Mouse (Mus musculus): ENCODE data around the gene Cdk18.

The Cdk18 gene

DNA sequence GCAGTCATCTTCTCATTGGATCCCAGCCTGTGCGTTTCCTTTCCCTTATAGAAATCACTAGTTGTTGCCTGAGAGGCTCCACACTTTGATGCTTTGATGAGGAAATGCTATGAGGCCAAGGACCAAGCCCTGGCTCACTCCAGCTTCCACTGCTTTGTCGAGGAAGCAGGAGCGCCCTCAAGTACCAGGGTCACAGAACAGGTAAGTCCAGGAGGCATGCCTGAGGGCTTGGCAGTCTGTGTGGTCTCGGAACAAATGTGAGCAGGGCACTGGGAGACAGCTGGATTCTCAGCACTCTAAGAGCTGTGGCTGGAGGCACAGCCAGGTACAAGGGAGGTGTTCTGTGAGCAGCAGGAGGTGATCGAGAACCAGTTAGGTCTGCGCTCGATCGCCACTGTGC, 27.1 kb downstream of the Cdk18 start:
- DNase-seq (ENCODE audit: low spot score in 2 of 2), result no peak

DNA sequence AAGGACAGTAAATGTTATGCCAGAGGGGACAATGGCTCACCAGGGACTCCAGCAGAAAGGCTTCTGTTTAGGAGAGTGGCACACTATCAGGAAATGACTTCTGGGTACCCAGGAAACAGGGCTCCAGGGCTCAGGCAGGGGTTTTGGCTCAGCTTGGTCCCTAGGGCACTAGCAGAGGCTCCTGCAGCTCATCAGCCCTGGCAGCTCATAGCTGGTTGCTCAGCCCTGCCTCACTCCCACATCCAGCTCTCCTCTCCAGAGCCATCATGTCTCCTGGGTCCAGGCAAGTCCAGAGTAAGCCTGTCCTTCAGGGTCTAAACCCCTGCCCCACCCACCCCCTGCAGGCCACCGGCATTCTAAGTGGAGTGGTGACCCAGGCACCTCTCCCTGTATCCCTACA, 28.1 kb downstream of the Cdk18 start:
- no peak for DNase-seq (ENCODE audit: low spot score in 2 of 2)

DNA sequence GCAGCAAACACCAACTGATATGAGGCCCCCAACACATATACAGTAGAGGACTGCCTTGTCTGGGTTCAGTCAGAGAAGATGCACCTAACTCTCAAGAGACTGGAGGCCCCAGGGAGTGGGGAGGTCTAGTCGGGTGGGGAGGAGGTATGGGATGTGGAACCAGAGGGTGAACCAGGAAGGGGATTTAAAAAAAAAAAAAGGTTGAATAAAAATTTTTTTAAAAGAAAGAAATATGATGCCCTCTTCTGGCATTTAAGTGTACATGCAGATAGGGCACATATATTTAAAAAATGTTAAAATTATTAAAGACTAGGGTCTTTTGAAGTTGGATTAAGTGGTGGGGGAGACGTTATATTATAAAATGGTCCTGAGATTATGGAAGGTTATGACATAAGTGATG, 30.1 kb downstream of the Cdk18 start:
- DNase-seq (ENCODE audit: low spot score in 2 of 2), result no peak

DNA sequence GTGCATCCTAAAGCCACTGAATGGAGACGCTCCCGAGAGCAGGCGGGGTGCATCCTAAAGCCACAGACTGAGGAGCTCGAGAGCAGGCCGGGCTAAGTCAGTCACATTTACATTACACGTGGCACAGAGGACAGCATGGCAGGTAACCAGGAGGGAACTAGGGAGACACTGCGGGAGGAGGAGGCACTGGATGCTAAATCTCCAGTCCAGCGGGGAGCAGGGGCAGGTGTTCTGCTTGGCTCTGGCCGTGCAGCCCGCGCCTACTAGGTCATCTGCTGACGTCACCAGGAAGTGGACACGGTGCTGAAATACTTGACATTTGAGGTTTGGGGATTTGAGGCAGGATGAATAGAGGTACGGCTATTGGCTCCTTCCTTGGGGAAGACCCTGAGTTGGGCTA, 35.1 kb downstream of the Cdk18 start:
- DNase-seq (ENCODE audit: low spot score in 2 of 2), result no peak

DNA sequence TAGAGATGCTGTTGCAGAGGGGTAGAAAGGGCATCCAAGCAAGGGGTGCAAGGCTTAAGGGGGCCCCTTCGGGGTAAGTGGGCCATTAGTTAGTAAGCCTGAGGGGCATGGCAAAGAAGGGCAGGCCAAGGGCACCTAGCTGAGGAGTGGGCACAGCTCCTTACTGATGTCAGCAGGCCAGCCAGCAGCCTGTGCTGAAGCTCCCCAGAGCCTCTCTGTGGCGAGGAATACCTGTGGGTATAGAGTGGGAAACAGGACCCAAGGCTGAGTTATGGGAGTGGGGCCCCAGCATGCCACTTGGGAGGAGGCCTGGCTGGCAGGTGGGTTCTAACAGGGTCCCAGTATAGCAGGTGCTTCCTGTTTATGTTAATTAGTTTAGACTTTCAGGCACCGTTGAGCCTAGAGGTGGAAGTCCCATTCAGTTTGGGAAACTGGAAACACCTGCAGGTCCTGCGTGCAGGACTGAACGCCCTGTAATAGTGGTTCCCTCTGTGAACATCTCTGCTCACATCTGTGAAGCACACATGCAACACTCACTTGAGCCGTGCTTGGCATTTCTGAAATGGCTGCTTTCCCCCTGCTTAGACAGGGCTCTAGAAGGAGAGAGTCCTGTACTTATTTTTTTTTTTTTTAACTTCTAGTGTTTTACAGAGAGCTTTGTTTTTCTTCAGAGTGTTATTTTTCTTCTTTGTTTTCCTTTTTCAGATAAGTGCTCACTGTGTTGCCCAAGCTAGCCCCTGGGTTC, 37.4 kb downstream of the Cdk18 start:
- no peak for DNase-seq (ENCODE audit: low spot score in 2 of 2)

DNA sequence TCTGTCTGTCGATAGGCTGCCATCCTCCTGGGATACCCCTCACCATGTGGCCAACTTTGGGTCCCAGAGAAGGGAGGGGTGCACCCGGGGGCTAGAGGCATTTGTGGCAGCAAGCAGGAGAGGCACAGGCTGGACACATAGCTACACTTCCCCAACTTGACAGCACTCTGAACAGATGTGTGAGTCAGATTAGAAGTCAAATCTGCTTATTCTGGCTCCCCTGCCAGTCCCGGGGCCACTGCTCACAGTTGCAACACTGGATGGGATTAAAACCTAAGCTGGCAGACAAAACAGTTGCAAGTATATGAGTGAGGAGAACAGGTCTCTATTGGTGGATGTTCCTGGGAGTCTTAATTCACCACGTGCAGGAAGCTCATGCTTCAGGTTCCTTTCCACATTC, 39.7 kb downstream of the Cdk18 start:
- DNase-seq (ENCODE audit: low spot score in 2 of 2), result no peak

DNA sequence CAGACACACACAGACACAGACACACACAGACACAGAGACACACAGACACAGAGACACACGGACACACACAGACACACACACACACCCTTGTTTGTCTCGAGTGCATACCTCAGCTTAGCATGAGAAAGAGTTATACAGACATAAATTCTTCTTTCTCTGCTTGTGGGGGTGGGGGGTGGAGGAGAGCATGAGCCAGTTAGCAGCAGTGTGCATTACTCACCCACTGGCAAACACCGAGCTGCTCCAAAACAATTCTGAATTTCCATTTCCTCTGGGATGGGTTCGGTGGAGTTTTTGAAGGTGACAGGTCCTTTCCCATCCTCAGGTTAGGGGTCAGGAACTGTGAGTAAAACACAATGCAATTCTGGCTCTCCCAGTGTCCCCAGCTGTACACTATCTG, 40.5 kb downstream of the Cdk18 start:
- no peak for DNase-seq (ENCODE audit: low spot score in 2 of 2)

DNA sequence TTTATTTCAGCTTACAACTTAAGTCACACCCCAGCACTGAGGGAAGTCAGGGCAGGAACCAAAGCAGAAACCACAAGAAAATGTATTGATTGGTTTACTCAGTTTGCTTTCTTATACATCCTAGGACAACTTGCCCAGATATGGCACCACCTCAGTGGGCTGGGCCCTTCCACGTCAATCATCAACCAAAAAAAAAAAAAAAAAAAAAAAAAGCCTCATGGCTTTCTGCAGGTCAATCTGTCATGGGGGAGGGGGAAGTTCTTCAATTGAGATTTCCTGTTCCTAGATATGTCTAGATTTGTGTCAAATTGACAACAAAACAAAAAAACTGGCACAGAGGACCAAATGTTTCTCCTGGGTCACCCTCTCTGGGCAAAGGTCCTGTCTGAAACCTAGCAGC, 41.4 kb downstream of the Cdk18 start:
- no peak for DNase-seq (ENCODE audit: low spot score in 2 of 2)

DNA sequence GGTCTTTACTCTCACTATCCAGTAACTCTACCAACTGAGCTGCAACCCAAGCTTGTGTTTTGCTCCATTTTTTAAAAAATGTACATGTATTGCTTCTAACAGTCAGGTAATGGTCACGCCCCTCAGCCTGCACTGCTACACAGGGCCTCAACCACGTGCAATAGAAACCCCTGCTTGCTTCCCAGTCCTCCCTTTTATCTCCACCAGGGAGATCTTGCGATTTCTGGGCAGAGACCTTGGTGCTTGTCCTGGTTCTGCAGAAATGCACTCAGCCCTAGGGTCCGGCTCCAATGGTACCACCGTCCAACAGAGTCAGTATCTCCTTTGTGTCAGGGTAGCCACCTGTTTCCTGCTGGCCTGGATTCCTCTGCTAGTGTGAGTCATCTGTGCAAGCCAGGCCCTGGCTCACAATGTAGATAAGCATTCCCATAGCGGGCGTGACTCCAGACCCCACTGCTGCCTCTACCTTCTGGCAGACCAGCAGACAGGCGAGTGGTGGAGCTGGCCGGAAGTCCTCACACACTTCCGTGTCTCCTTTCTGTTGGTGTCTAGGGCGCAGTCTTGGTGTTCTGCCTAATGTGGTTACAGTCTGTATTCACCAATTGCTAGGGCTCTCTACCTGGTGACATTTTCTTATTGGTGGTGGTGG, 44.0 kb downstream of the Cdk18 start:
- DNase-seq (ENCODE audit: low spot score in 2 of 2), result no peak

DNA sequence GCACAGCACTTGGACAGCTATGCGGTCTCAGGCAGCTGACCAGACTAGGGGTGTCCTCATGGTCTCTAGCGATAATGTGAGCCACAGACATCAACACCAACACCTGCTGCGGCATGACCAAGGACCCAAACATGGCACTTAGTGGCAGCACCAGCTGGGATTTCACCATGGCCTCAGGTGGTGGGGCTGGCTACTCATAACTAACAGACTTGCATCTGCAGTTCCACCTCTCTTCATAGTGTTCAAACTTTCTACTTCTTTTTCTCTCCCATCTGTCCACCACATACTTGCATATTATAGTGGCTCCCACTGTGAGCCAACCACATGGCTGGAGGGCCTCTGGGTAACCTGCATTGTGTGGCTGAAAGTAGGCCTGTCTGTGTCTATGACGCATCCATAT, 46.2 kb downstream of the Cdk18 start:
- DNase-seq (ENCODE audit: low spot score in 2 of 2), result no peak

DNA sequence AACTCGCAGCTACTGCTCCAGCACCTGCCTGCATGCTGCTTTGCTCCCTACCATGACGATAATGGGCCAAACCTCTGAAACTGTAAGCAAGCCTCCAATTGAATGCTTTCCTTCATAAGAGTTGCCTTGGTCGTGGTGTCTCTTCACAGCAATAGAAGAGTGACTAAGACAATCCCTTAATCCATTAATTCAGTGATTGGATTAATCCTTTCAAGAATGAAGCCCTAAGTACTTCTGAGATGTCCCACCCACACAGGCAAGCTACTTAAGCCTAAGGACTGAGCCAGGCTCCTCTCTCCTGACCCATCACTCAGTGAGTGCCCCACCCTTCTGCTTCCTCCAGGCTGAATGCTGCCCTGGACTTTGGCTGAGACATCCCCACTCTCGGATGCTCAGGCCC, 49.2 kb downstream of the Cdk18 start:
- no peak for DNase-seq (ENCODE audit: low spot score in 2 of 2)

DNA sequence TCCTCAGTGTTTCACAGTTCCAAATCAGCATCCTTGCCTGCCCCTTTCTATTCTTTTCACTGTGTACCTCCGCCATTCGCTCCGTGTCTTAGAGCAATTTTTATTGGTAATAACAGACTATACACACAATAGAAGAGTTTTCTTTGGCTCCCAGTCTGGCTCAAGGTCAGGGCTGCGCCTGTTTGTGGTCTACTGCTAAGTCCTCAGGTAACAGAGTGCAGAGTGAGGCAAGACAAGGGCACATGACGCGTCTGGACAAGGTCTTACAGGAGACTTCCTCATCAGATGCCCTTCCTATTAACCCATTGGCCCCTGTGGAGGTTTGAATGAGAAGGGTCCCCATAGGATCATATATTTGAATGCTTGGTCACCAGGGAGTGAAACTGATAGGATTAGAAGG, 49.7 kb downstream of the Cdk18 start:
- no peak for DNase-seq (ENCODE audit: low spot score in 2 of 2)

DNA sequence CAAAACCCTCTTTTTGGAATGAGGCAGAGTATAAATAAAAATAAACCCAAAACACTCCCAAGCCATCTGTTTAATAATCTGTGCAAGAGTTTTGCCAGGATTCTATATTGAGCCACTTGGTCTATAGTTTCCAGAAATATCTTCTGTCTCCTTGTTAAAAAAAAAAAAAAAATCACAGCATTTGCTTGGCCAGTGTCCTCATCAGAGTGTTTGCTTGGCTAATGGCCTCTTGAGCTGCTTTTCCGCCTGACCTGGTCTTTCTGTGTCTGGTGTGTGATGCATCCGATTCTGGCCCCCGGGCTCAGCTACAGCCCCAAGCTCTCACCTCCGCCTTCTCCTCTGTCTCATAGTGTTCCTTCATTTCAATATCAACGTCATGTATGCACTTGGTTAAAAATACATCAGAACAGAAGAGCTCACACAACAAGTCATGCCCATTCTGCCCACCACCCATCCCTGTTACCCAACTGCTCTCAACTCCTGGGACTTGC, 51.3 kb downstream of the Cdk18 start:
- peak; percentile 19 to 27 for DNase-seq (ENCODE audit: low spot score in 2 of 2)

DNA sequence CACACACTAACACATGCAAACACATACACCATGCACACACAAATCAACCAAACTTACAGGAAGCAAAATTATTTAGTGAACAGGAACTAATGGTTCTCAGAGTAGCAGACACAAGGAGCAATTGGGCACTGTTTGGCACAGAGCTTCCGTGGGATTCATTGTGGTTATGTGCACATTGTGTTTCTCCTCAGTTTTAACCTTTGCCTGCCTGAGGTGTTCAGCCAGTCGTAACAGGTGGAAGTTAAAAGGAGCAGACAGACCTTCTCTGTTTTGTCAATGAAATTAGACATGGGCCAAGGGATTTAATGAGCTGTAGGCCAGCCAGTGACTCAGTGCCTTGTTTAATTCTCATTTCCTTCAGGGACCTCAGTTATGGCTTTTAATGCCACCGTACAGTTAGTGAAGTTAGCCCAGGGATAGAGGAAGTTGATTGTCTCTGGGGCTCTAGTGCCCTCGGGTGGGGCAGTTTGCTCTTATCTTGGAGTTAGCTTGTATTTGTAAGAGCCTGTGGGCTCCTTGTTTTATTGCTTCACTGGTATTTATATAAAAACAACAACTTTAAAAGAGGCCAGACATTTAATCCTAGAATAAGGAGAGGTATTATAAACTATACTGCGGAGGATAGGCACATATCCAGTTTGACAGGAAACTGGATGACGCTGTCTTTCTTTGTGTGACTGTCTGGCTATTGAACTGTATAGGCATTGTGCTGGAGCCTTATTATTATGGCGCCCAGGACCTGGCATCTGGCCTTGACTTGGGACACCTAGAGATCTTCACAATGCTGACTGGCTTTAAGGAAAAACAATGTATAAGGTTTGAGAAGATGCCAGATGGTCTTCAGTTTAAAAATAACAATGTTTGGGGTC, 54.1 kb downstream of the Cdk18 start:
- DNase-seq (ENCODE audit: low spot score in 2 of 2), result no peak

DNA sequence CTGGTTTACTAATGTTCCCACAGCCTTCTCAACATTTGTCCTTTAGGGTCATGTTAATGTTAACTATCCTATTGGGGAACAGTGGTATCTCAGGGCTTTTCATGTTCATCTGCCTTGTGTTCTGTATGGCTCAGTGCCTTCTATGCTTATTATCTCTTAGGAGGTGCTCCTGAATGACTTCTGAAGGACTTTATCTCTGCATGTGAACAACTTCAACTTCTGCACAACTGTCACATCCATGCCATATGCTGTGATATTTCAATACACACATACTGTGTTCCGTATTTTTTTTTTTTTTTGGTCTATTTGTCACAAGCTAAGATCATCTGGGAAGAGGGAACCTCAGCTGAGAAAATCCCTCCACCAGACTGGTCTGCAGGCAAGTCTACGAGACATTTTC, 61.1 kb downstream of the Cdk18 start:
- no peak for DNase-seq (ENCODE audit: low spot score in 2 of 2)

DNA sequence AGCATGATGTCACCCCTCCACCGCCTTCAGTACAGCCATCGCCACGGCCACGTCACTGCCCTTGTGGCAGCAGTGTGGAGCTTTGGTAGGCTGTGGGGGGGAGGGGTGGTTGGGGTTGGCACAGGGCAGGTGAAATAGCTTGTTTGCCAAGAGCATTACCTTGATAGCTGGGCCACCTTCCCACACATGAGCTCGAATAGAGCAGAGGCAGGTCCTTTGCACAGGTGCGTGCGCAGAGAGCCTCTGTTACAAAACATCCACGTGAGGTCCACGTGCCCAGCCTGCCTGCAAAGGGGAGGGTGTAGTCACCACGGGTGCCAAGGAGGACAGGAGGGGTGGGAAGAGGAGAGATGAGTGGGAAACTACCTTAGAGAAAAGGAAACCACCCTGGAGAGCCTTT, 63.9 kb downstream of the Cdk18 start:
- DNase-seq (ENCODE audit: low spot score in 2 of 2), result no peak

DNA sequence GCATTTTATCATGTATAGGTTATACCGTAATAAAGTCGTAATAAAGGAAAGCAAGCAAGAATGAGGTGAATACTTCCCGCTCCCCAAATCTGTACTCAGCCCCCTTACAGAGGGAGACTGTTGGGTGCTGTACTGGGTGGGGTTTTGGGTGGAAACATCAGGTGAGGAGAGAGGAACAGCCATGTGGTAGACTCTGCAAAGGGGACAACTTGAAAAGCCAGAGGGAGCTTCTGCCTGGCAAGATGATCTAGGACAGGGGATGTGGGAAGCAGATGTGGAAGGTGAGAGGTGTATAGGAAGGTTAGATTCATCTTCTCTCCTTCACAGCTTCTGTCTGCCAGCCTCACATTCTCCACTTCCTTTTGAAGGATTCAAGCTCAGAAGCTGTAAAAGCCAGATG, 68.8 kb downstream of the Cdk18 start:
- DNase-seq (ENCODE audit: low spot score in 2 of 2), result no peak

DNA sequence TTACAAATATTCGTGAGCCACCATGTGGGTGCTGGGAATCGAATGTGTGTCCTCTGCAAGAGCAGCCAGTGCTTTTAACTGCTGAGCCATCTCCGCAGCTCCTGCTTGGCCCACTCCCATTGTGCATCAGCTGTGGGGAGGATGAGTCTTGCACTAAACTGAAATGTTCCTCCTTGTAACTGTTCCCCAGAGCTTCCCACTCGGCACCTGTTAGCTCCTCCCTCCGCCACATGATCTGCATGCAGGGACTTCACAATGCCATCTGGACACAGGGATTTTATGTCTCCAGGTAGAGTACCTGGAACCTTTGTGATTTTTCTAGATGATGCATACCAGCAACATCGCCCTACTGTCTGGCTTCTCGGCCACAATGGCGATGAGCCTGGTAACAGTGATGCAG, 70.0 kb downstream of the Cdk18 start:
- no peak for DNase-seq (ENCODE audit: low spot score in 2 of 2)

DNA sequence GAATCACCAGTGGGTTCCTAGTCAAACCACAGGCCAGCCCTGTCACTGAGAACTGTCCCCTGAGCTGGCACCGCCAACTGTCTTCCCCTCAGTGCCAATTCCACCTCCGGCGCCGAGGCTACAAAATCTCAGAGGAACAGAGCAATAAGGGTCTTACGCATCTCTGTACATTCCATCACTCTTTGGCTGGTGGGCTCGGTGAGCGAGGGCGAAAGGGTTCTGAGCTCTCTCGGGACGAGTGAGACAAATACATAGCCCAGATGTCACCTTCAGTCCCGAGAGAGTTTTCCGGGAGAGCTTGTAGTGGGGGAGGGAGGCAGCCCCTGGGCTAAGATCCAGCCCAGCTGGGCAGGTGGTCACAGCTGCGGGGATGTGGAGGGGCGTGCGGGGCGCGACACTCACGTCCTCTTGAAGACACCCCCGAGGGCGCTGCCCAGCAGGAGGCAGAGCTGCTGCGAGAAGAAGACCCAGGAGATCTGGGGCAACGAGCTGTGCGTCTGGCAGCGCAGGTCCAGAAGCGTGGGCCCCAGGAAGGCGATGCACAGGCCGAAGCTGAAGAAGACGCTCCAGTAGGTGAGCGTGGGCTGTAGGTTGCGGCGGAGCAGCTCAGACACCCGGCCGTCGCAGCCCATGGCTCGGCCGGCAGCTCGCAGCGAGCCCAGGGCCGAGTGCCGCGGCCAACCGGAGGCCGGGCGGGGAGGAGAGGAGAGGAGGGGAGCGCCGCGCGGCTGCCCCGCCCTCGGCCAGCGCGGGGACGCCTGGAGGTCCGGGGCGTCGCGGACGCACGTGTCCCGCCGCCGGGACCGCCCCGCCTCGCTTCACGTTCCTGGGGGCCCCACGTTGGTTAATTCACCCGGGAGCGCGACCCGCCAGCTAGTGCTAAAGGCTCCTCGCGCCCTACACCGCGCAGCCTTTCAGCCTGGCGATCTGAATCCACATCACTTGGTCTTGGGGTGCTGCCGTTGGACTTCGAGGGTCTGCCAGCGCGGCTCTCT, 71.9 kb downstream of the Cdk18 start, which contains the start of gene Mfsd4a:
Mfsd4a (minus strand) TSS at position 802 of the 995 bp plus-strand sequence.
- DNase-seq (ENCODE audit: low spot score in 2 of 2), result peak; percentile 25 to 37

DNA sequence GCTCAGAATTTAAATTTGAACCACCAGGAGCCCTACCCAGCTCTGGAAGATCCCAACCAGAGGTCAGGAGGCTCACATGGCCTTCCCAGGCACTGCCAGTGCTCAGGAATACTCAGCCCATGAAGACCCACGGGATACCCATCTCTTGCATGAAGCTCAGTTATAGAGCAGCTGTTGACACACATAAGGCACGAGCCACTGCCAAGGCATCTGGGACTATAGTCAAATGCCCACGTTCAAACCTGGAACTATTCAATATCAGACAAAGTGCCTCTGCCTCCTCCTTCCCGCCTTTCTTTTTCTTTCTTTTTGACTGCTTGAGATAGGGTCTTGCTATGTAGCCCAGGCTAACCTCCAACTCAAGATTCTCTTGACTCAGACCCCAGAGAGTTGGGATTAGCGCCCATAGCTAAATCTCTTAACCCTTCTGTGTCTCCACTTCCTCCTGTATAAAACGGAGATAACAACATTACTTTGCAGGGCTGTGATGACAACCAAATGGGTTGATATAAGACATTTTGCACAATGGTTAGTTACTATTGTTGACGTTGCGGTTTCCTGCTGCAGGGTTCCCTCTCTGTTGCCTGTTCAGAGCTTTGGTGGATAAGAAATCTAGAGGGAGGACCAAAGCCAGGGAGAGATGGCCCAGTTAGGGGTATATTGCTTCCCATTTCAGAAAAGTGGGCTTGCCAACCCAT, 73.9 kb downstream of the Cdk18 start:
- DNase-seq (ENCODE audit: low spot score in 2 of 2), result no peak

DNA sequence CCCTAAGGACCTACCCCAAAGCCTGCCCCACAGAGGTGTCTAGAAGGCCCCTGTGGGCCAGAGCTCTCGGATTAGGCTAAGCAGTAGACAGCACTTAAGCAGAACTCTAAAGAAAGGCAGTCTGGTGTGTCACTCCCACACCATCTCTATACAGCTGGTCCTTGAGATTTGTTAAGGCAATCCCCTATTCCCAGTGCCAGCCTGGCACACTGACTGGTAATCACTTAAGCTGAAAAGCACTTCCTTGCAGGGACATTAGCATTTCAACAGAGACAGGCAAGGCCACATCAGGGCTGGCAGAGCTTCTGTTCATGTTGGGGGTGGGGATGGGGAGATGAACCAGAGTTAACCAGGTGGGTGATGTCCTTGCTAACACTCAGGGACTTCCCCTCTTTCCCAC, 74.5 kb downstream of the Cdk18 start:
- DNase-seq (ENCODE audit: low spot score in 2 of 2), result no peak

All from frontal cortex, postnatal 14 days (tissue).